Comparison of ENCODE assay signal across 15 mouse cellular contexts in genomic region chr12:105876521-105876920, GRCm38 (mm10).
DNase-seq lines count a peak whose midpoint lies in the region; ATAC-seq and TF ChIP-seq lines count a peak whose summit lies in the region.
"Had no signal": no experiment of that assay in that cellular context is flagged by ENCODE, and none has a peak within 500 bp of the region (broad histone marks: within the 10 kb centered on the region; RNA-seq: fewer than 3 reads in every experiment).

No protein-coding gene starts in this region.

- ATAC-seq in kidney, embryonic 16.5 days (ENCODE audit: low FRiP score, low TSS enrichment) = no peak
- peak; percentile 65 for ATAC-seq in common myeloid progenitor, adult 5-6 weeks (replicated peaks; ENCODE audit: low read depth, poor library complexity, severe bottlenecking)
- ATAC-seq in inflammation-experienced regulatory T-cells, adult 6 months = no peak
- ATAC-seq: Patski had no signal

- TF ChIP-seq CTCF in gastrocnemius, adult 2 months (IDR thresholded peaks at IDR 0.05) = no peak

- no peaks in the 10 kb centered on the region for H3K27me3 ChIP-seq in kidney, embryonic 16.5 days (ENCODE audit: insufficient read depth, low read length)
- H3K27me3 ChIP-seq: Patski had no signal

- no peaks in the 10 kb centered on the region for H3K4me1 ChIP-seq in kidney, embryonic 16.5 days (ENCODE audit: insufficient read depth, low read length)

- H3K9me3 ChIP-seq in kidney, embryonic 16.5 days (ENCODE audit: low read length) = peaks cover 5% of the 10 kb centered on the region; the same call in 1 of the 2 replicates

- intact Hi-C loops in gastrocnemius, adult 2 months (cut with DNase I) = no loop called here

- H3K4me2 ChIP-seq in kidney, embryonic 16.5 days (replicated peaks; ENCODE audit: low read depth, low read length) = no peak overlapping the region
- H3K4me2 ChIP-seq: embryonic facial prominence, embryonic 13.5 days; liver, embryonic 11.5 days had no signal

- no peak overlapping the region for H3K4me3 ChIP-seq in gastrocnemius, adult 2 months
- no peak overlapping the region for H3K4me3 ChIP-seq in kidney, embryonic 16.5 days (ENCODE audit: low read length)
- H3K4me3 ChIP-seq: embryonic facial prominence, embryonic 13.5 days; myocyte had no signal

- WGBS in kidney, embryonic 16.5 days = 70% methylated on average over 10 of the region's 11 CpGs

- no peaks in the 10 kb centered on the region for H3K36me3 ChIP-seq in kidney, embryonic 16.5 days (ENCODE audit: insufficient read depth, low read length)
- H3K36me3 ChIP-seq: embryonic facial prominence, embryonic 13.5 days had no signal

- H3K27ac ChIP-seq in gastrocnemius, adult 2 months = no peak overlapping the region
- H3K27ac ChIP-seq in kidney, embryonic 16.5 days (ENCODE audit: low read length) = no peak overlapping the region
- H3K27ac ChIP-seq: embryonic facial prominence, embryonic 13.5 days had no signal

- peak; percentile 14 for DNase-seq in gastrocnemius, adult 2 months
- DNase-seq in gastrocnemius, postnatal 10 days = no peak
- DNase-seq in kidney, postnatal 14 days = peak; percentile 18
- peak; percentile 34 to 54 for DNase-seq in kidney, postnatal 25 days
- DNase-seq in lung, postnatal 25 days (ENCODE audit: low spot score) = no peak
- DNase-seq: adrenal gland, postnatal 14 days; cerebellum, adult 11-12 months; lung, postnatal 14 days had no signal

- H3K9ac ChIP-seq in kidney, embryonic 16.5 days (replicated peaks; ENCODE audit: low read length) = no peak overlapping the region
- H3K9ac ChIP-seq: embryonic facial prominence, embryonic 13.5 days had no signal

Comparison
In these comparisons a context has a peak if more than half of its experiments do, and no peak if none do; other contexts are left out.
1. DNase-seq: peak in gastrocnemius, adult 2 months (single experiment), kidney, postnatal 14 days (single experiment) and kidney, postnatal 25 days (2 of 2); none in gastrocnemius, postnatal 10 days (single experiment) and lung, postnatal 25 days (single experiment).